ENCODE assay signal across 9 mouse cellular contexts in the genomic region with DNA sequence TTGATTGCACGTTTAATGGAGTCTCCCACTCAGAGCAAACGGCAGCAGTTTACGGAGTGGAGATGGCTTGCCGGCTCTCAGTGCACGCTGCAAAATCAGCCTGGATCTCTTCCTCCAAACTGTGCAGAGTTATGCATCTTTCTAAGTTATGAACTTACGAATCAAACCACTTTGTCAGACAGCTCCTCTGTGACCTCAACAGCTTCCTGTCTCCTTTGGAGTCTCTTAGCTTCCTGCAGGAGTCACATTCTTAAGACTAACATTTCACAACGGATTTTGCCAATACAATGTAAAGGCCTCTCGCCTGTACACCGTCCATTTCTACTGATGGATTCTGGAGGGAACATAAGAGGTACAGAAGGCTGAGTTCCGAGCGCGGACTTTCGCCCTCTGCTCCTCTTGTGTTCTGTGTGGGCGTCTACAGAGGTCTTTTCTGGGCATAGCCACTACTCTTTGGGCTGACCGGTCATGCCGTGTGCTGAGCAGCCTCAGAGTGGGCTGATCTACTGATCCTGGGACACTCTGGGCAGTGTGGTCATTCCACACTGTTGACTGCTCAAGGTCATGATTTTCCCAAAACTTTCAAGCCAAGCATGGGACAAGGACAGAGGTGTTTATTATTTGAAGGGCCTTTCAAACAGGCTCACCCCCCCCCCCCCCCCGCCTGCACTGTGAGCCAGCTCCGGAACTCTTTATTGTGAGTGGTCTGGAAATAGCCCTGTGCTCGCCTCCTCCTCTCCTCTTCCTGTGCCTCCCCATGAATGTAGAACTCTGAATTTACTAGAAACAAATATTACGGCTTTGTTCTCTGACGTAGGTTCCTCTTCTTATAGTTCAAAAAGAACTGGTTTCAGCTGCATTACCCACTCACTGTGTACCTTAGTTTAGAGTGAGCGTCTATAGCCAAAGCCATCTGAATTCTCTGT.
DNase-seq lines count a peak whose midpoint lies in the region; ATAC-seq and TF ChIP-seq lines count a peak whose summit lies in the region.
"Had no signal": no experiment of that assay in that cellular context is flagged by ENCODE, and none has a peak within 500 bp of the region (broad histone marks: within the 10 kb centered on the region; RNA-seq: fewer than 3 reads in every experiment).

No protein-coding gene starts in this region.

- peak overlapping the region; percentile 26; the same call in 1 of the 2 replicates for H3K4me2 ChIP-seq in heart, embryonic 16.5 days (ENCODE audit: low read depth, low read length)
- no peak overlapping the region for H3K4me2 ChIP-seq in liver, embryonic 15.5 days

- no peak for TF ChIP-seq CTCF in heart, adult 2 months (IDR thresholded peaks at IDR 0.05)

- no peaks in the 10 kb centered on the region for H3K9me3 ChIP-seq in heart, embryonic 16.5 days (replicated peaks; ENCODE audit: control insufficient read depth, low read length)
- no peaks in the 10 kb centered on the region for H3K9me3 ChIP-seq in liver, embryonic 15.5 days (replicated peaks)

- peak; percentile 41; the same call in 1 of the 2 replicates for ATAC-seq in heart, embryonic 16.5 days (replicated peaks; ENCODE audit: extremely low read depth, insufficient read depth, low FRiP score)
- peak; percentile 44; the same call in 1 of the 2 replicates for ATAC-seq in liver, embryonic 15.5 days (ENCODE audit: insufficient read depth)

- H3K4me1 ChIP-seq in heart, adult 2 months (ENCODE audit: control insufficient read depth, insufficient read depth, low read length), result peaks cover 16% of the 10 kb centered on the region
- H3K4me1 ChIP-seq in heart, embryonic 16.5 days (ENCODE audit: control insufficient read depth, insufficient read depth, low read length), result peaks cover 40% of the 10 kb centered on the region
- H3K4me1 ChIP-seq in liver, embryonic 15.5 days (replicated peaks), result peaks cover 12% of the 10 kb centered on the region

- H3K4me3 ChIP-seq in heart, adult 2 months, result no peak overlapping the region
- H3K4me3 ChIP-seq in heart, embryonic 16.5 days (ENCODE audit: low read length), result no peak overlapping the region
- H3K4me3 ChIP-seq in liver, embryonic 15.5 days (replicated peaks), result no peak overlapping the region
- H3K4me3 ChIP-seq: erythroblast, embryonic 14.5 days had no signal

- no peaks in the 10 kb centered on the region for H3K27me3 ChIP-seq in heart, adult 2 months (ENCODE audit: control insufficient read depth, insufficient read depth, low read length)
- H3K27me3 ChIP-seq in heart, embryonic 16.5 days (ENCODE audit: control insufficient read depth, insufficient read depth, low read length), result no peaks in the 10 kb centered on the region
- H3K27me3 ChIP-seq in liver, embryonic 15.5 days, result no peaks in the 10 kb centered on the region

- no peak for TF ChIP-seq POLR2A in heart, adult 2 months (IDR thresholded peaks at IDR 0.05; ENCODE audit: insufficient read depth, low read depth, low read length)

- DNase-seq in heart, adult 2 months, result peak in 1 of 2 experiments; percentile 26
- no peak for DNase-seq in heart, postnatal 10 days
- DNase-seq in T-cell, adult 2 months (ENCODE audit: low spot score), result peak; percentile 58
- DNase-seq in ovary, adult 18-20 months (ENCODE audit: low spot score), result no peak
- no peak for DNase-seq in cerebellum, adult 8-10 months
- no peak for DNase-seq in left cerebral cortex, postnatal 10 days (ENCODE audit: extremely low spot score in 1 of 2, low spot score in 2 of 2)

- H3K36me3 ChIP-seq in heart, adult 2 months (ENCODE audit: control insufficient read depth, insufficient read depth, low read length), result no peaks in the 10 kb centered on the region
- peaks cover 2% of the 10 kb centered on the region; the same call in 1 of the 2 replicates for H3K36me3 ChIP-seq in heart, embryonic 16.5 days (ENCODE audit: control insufficient read depth, insufficient read depth)
- H3K36me3 ChIP-seq in liver, embryonic 15.5 days (replicated peaks), result 0 out of 2 replicates have a peak, but pooled peaks cover 6% of the 10 kb centered on the region

- 38% methylated on average over 22 of the region's 22 CpGs for WGBS in heart, adult 2 months
- 66% methylated on average over 21 of the region's 22 CpGs for WGBS in heart, embryonic 16.5 days
- 53% methylated on average over 21 of the region's 22 CpGs for WGBS in liver, embryonic 15.5 days (ENCODE audit: insufficient replicate concordance)

- no peaks in the 10 kb centered on the region for H3K79me2 ChIP-seq in heart, adult 2 months (replicated peaks; ENCODE audit: control insufficient read depth, insufficient read depth, low read length)

- H3K27ac ChIP-seq in heart, adult 2 months, result peak overlapping the region; percentile 87
- H3K27ac ChIP-seq in heart, embryonic 16.5 days (ENCODE audit: low read length), result peak overlapping the region; percentile 83
- H3K27ac ChIP-seq in liver, embryonic 15.5 days (replicated peaks), result no peak overlapping the region; the same call in 1 of the 2 replicates

- peak; percentile 56; the same call in 1 of the 2 replicates for TF ChIP-seq EP300 in heart, adult 2 months (IDR thresholded peaks at IDR 0.05; ENCODE audit: insufficient read depth, low read depth, low read length)

- intact Hi-C loops in heart, adult 2 months (cut with DNase I), result no loop called here
- intact Hi-C loops in heart, postnatal 10 days (cut with DNase I), result no loop called here
- intact Hi-C loops in left cerebral cortex, postnatal 10 days (cut with DNase I), result no loop called here

- H3K9ac ChIP-seq in heart, adult 2 months (ENCODE audit: low read depth, low read length), result peak overlapping the region; percentile 51
- H3K9ac ChIP-seq in heart, embryonic 16.5 days (ENCODE audit: low read length), result 0 out of 2 replicates have a peak overlapping the region, but pooled peaks have one; percentile 13
- H3K9ac ChIP-seq in liver, embryonic 15.5 days, result no peak overlapping the region
